ENCODE assay signal across 20 mouse cellular contexts in genomic region chr1:120458524-120458923, GRCm38 (mm10). TPM values are rescaled to one million over a fixed set of nuclear protein-coding genes. Genes with fewer than 3 reads are reported as not detected.
"Had no signal": no experiment of that assay in that cellular context is flagged by ENCODE, and none has a peak within 500 bp of the region (broad histone marks: within the 10 kb centered on the region; RNA-seq: fewer than 3 reads in every experiment).

No protein-coding gene starts in this region.

- ATAC-seq: lung, postnatal 0 days had no signal

- H3K36me3 ChIP-seq: kidney, embryonic 15.5 days; limb, embryonic 10.5 days; liver, embryonic 15.5 days; neural tube, embryonic 15.5 days had no signal

- H3K4me3 ChIP-seq: kidney, embryonic 15.5 days; left cerebral cortex, adult 2 months; limb, embryonic 10.5 days; liver, embryonic 15.5 days; neural tube, embryonic 15.5 days had no signal

- DNase-seq: kidney, adult 2 months; kidney, postnatal 14 days; lung, adult 2 months; lung, postnatal 36 days; retina, postnatal 1 day; right cerebral cortex, postnatal 4 days; spleen, adult 18-20 months; thymus, adult 2 months; thymus, postnatal 25 days had no signal

- H3K9ac ChIP-seq: kidney, embryonic 15.5 days; liver, embryonic 15.5 days; neural tube, embryonic 15.5 days had no signal

- H3K27ac ChIP-seq: kidney, embryonic 15.5 days; left cerebral cortex, adult 2 months; limb, embryonic 10.5 days; liver, embryonic 15.5 days; neural tube, embryonic 15.5 days had no signal

- H3K4me2 ChIP-seq: kidney, embryonic 15.5 days; liver, embryonic 11.5 days; liver, embryonic 15.5 days; neural tube, embryonic 15.5 days had no signal

- H3K9me3 ChIP-seq: kidney, embryonic 15.5 days; limb, embryonic 10.5 days; liver, embryonic 15.5 days; neural tube, embryonic 15.5 days had no signal

- H3K4me1 ChIP-seq: kidney, embryonic 15.5 days; liver, embryonic 15.5 days had no signal

- H3K27me3 ChIP-seq: kidney, embryonic 15.5 days; liver, embryonic 15.5 days; neural tube, embryonic 15.5 days had no signal

RNA-seq across cellular contexts. Expression of gene Marco, which starts 46.3 kb away (rescaled TPM):
- total RNA-seq: layer of hippocampus, postnatal 25 days; left cerebral cortex, adult 2 months; left cerebral cortex, postnatal 14 days; megakaryocyte progenitor cell, adult 5-6 weeks had no signal
- polyA plus RNA-seq: limb, embryonic 10.5 days; neural tube, embryonic 15.5 days; stomach, embryonic 14.5 days had no signal
